Mouse (Mus musculus) heart, embryonic 15.5 days (tissue): ENCODE data around the gene 4833423E24Rik. TPM values are rescaled to one million over a fixed set of nuclear protein-coding genes. Genes with fewer than 3 reads are reported as not detected.

Experiments
- ATAC-seq: fragments of 200-750 bp; cut with Nextera tagmentation; replicated peaks from 2 replicates; pipeline ENCODE4 v1.8.0; 2017; ENCODE audit warnings: low read depth, moderate TSS enrichment; ENCODE audit not compliant: insufficient number of reproducible peaks, insufficient read depth, low FRiP score
- H3K27ac ChIP-seq: fragments of 300-500 bp; sonication (generic); 2 replicates; pipeline ENCODE4 v1.5.1; 2015; ENCODE audit warnings: mild to moderate bottlenecking, inconsistent platforms
- H3K27me3 ChIP-seq: fragments of 300-500 bp; sonication (generic); 2 replicates; pipeline ENCODE4 v1.6.1; 2015; ENCODE audit warnings: inconsistent platforms
- H3K36me3 ChIP-seq: fragments of 300-500 bp; sonication (generic); 2 replicates; pipeline ENCODE4 v1.6.1; 2015; ENCODE audit warnings: mild to moderate bottlenecking, inconsistent platforms
- H3K4me1 ChIP-seq: fragments of 300-500 bp; sonication (generic); replicated peaks from 2 replicates; pipeline ENCODE4 v1.6.1; 2015; ENCODE audit warnings: inconsistent platforms
- H3K4me2 ChIP-seq: fragments of 300-500 bp; sonication (generic); 2 replicates; pipeline ENCODE4 v1.6.1; 2015; ENCODE audit warnings: inconsistent platforms, mild to moderate bottlenecking, moderate library complexity
- H3K4me3 ChIP-seq: fragments of 300-500 bp; sonication (generic); 2 replicates; pipeline ENCODE4 v1.5.1; 2015; ENCODE audit warnings: mild to moderate bottlenecking, inconsistent platforms
- H3K9ac ChIP-seq: fragments of 300-500 bp; sonication (generic); 2 replicates; pipeline ENCODE4 v1.6.1; 2015; ENCODE audit warnings: mild to moderate bottlenecking, inconsistent platforms
- H3K9me3 ChIP-seq: fragments of 300-500 bp; sonication (generic); replicated peaks from 2 replicates; pipeline ENCODE4 v1.6.1; 2016; ENCODE audit warnings: inconsistent platforms
- WGBS: fragments of 180-500 bp; shearing (Covaris S2); methylation state at CpG from one replicate; pipeline ENCODE4 v1.1.7; 2015; ENCODE audit warnings: mixed read lengths; 5-methylcytosine and 5-hydroxymethylcytosine counted together
- polyA plus RNA-seq: library from polyadenylated mRNA; unstranded; fragments of >200 nt; fragmentation: Nextera tagmentation; extraction: Ambion mirVana; gene quantifications from 2 replicates; pipeline ENCODE4 v1.2.1, GENCODE M21; 2015

The 4833423E24Rik gene
- polyA plus RNA-seq, 1 experiment from 2014 or later: 0.15 TPM

GRCm38 (mm10) chr2:85442546-85442945 lies 76.3 kb downstream of the 4833423E24Rik start:
- Histone ChIP-seq H3K9ac (no peak overlapping the region), H3K4me2 (no peak overlapping the region), H3K36me3 (no peaks in the 10 kb centered on the region), H3K27me3 (no peaks in the 10 kb centered on the region), H3K27ac (no peak overlapping the region), H3K4me3 (no peak overlapping the region), H3K9me3 (no peaks in the 10 kb centered on the region), H3K4me1 (no peaks in the 10 kb centered on the region)
- ATAC-seq: no peak

- no peaks in the 10 kb centered on the region for H3K36me3 ChIP-seq
- H3K9ac ChIP-seq: no peak within 1 kb of the TSS
- H3K9me3 ChIP-seq: no peaks in the 10 kb centered on the region
- H3K4me2 ChIP-seq: no peak within 1 kb of the TSS
- H3K4me3 ChIP-seq: no peak within 1 kb of the TSS
- 90% methylated on average over 3 of the region's 3 CpGs for WGBS
- no peak within 1 kb of the TSS for H3K27ac ChIP-seq
- no peaks in the 10 kb centered on the region for H3K4me1 ChIP-seq
- H3K27me3 ChIP-seq: no peaks in the 10 kb centered on the region
- no peak for ATAC-seq
Measured at GRCm38 (mm10) chr2:85436351-85436750, 82.5 kb downstream of the 4833423E24Rik start, which contains the start of gene Olfr994. Gene Olfr994 (minus strand): TSS chr2:85436451.

Other genes with a start within 250 kb of the 4833423E24Rik start
- gene Olfr987, start 179.7 kb downstream of the 4833423E24Rik start, polyA plus RNA-seq: not detected in 2 replicates
- gene Olfr988, start 155.8 kb downstream of the 4833423E24Rik start, polyA plus RNA-seq: not detected in 2 replicates
- gene Olfr992, start 109.6 kb downstream of the 4833423E24Rik start, polyA plus RNA-seq: not detected in 2 replicates
- not detected in 2 replicates for gene Olfr993, start 104.1 kb downstream of the 4833423E24Rik start, polyA plus RNA-seq
- not detected in 2 replicates for gene Olfr994, start 82.6 kb downstream of the 4833423E24Rik start, polyA plus RNA-seq
- gene Olfr995, start 75.4 kb downstream of the 4833423E24Rik start, polyA plus RNA-seq: not detected in 2 replicates
- gene Olfr996, start 60.2 kb upstream of the 4833423E24Rik start, polyA plus RNA-seq: not detected in 2 replicates
- gene Olfr998, start 69.9 kb upstream of the 4833423E24Rik start, polyA plus RNA-seq: not detected in 2 replicates
- gene Olfr1000, start 92.9 kb upstream of the 4833423E24Rik start, polyA plus RNA-seq: not detected in 2 replicates
- not detected in 2 replicates for gene Olfr1002, start 131.7 kb upstream of the 4833423E24Rik start, polyA plus RNA-seq
- gene Olfr154, start 145.4 kb upstream of the 4833423E24Rik start, polyA plus RNA-seq: not detected in 2 replicates
- not detected in 2 replicates for gene Olfr1006, start 159.7 kb upstream of the 4833423E24Rik start, polyA plus RNA-seq
- not detected in 2 replicates for gene Olfr1008, start 170.4 kb upstream of the 4833423E24Rik start, polyA plus RNA-seq
- not detected in 2 replicates for gene Olfr1009, start 196.4 kb upstream of the 4833423E24Rik start, polyA plus RNA-seq
- gene Olfr1012, start 243.7 kb upstream of the 4833423E24Rik start, polyA plus RNA-seq: not detected in 2 replicates
- gene Olfr1013, start 248.1 kb upstream of the 4833423E24Rik start, polyA plus RNA-seq: not detected in 2 replicates